Mouse (Mus musculus): Measurements from ENCODE around the gene Bdh2. TPM values are rescaled to one million over a fixed set of nuclear protein-coding genes. Genes with fewer than 3 reads are reported as not detected.
A peak's percentile ranks its signal among the peaks of the same experiment; 100 is the strongest.

Bdh2 gene
- polyA plus RNA-seq, 1 experiment from 2014 or later: 9.4 TPM

- Histone ChIP-seq H3K9me3 (ENCODE audit: control insufficient read depth, low read length) (no peaks in the 10 kb centered on the region), H3K4me2 (ENCODE audit: low read depth, low read length) (no peak overlapping the region), H3K4me3 (ENCODE audit: low read depth, low read length) (no peak overlapping the region), H3K4me1 (ENCODE audit: control insufficient read depth, insufficient read depth, low read length) (no peaks in the 10 kb centered on the region), H3K36me3 (ENCODE audit: control insufficient read depth, insufficient read depth, low read length) (no peaks in the 10 kb centered on the region), H3K27me3 (replicated peaks; ENCODE audit: control insufficient read depth, insufficient read depth, low read length) (no peaks in the 10 kb centered on the region), H3K27ac (replicated peaks; ENCODE audit: low read depth, low read length) (no peak overlapping the region), H3K9ac (ENCODE audit: low read depth, low read length) (no peak overlapping the region)
- ATAC-seq (ENCODE audit: low read depth): no peak
- DNase-seq (ENCODE audit: low spot score): no peak
- 50% methylated on average over 2 of the region's 2 CpGs for WGBS
Measured at GRCm38 (mm10) chr3:135327601-135328000, 46.6 kb downstream of the Bdh2 start.

- Histone ChIP-seq H3K4me3 (ENCODE audit: low read depth, low read length) (no peak overlapping the region), H3K4me2 (ENCODE audit: low read depth, low read length) (no peak overlapping the region), H3K9me3 (ENCODE audit: control insufficient read depth, low read length) (no peaks in the 10 kb centered on the region), H3K27ac (replicated peaks; ENCODE audit: low read depth, low read length) (no peak overlapping the region), H3K4me1 (ENCODE audit: control insufficient read depth, insufficient read depth, low read length) (no peaks in the 10 kb centered on the region), H3K27me3 (replicated peaks; ENCODE audit: control insufficient read depth, insufficient read depth, low read length) (no peaks in the 10 kb centered on the region), H3K9ac (ENCODE audit: low read depth, low read length) (no peak overlapping the region), H3K36me3 (ENCODE audit: control insufficient read depth, insufficient read depth, low read length) (no peaks in the 10 kb centered on the region)
- WGBS: 48% methylated on average over 3 of the region's 3 CpGs
- DNase-seq (ENCODE audit: low spot score) (peak; percentile 19), ATAC-seq (ENCODE audit: low read depth) (no peak)
Measured at GRCm38 (mm10) chr3:135328560-135328959, 47.5 kb downstream of the Bdh2 start.

- Histone ChIP-seq H3K4me3 (ENCODE audit: low read depth, low read length) (no peak overlapping the region), H3K36me3 (ENCODE audit: control insufficient read depth, insufficient read depth, low read length) (no peaks in the 10 kb centered on the region), H3K27ac (replicated peaks; ENCODE audit: low read depth, low read length) (no peak overlapping the region), H3K4me1 (ENCODE audit: control insufficient read depth, insufficient read depth, low read length) (no peaks in the 10 kb centered on the region), H3K9ac (ENCODE audit: low read depth, low read length) (no peak overlapping the region), H3K9me3 (ENCODE audit: control insufficient read depth, low read length) (no peaks in the 10 kb centered on the region), H3K27me3 (replicated peaks; ENCODE audit: control insufficient read depth, insufficient read depth, low read length) (no peaks in the 10 kb centered on the region), H3K4me2 (ENCODE audit: low read depth, low read length) (no peak overlapping the region)
- DNase-seq (ENCODE audit: low spot score) (no peak), ATAC-seq (ENCODE audit: low read depth) (no peak)
Measured at GRCm38 (mm10) chr3:135332691-135333090, 51.7 kb downstream of the Bdh2 start.

- H3K9me3 ChIP-seq (ENCODE audit: control insufficient read depth, low read length): no peaks in the 10 kb centered on the region
- H3K9ac ChIP-seq (ENCODE audit: low read depth, low read length): no peak overlapping the region
- DNase-seq (ENCODE audit: low spot score): no peak
- 42% methylated on average over 4 of the region's 4 CpGs for WGBS
- H3K4me1 ChIP-seq (ENCODE audit: control insufficient read depth, insufficient read depth, low read length): no peaks in the 10 kb centered on the region
- no peak overlapping the region for H3K27ac ChIP-seq (replicated peaks; ENCODE audit: low read depth, low read length)
- no peaks in the 10 kb centered on the region for H3K36me3 ChIP-seq (ENCODE audit: control insufficient read depth, insufficient read depth, low read length)
- no peak overlapping the region for H3K4me2 ChIP-seq (ENCODE audit: low read depth, low read length)
- H3K4me3 ChIP-seq (ENCODE audit: low read depth, low read length): no peak overlapping the region
- H3K27me3 ChIP-seq (replicated peaks; ENCODE audit: control insufficient read depth, insufficient read depth, low read length): no peaks in the 10 kb centered on the region
- ATAC-seq (ENCODE audit: low read depth): no peak
Measured at GRCm38 (mm10) chr3:135333763-135334162, 52.7 kb downstream of the Bdh2 start.

- Histone ChIP-seq H3K27ac (replicated peaks; ENCODE audit: low read depth, low read length) (no peak within 1 kb of the TSS), H3K36me3 (ENCODE audit: control insufficient read depth, insufficient read depth, low read length) (no peaks in the 10 kb centered on the region), H3K4me2 (ENCODE audit: low read depth, low read length) (no peak within 1 kb of the TSS), H3K9ac (ENCODE audit: low read depth, low read length) (no peak within 1 kb of the TSS), H3K4me1 (ENCODE audit: control insufficient read depth, insufficient read depth, low read length) (no peaks in the 10 kb centered on the region), H3K9me3 (ENCODE audit: control insufficient read depth, low read length) (no peaks in the 10 kb centered on the region), H3K27me3 (replicated peaks; ENCODE audit: control insufficient read depth, insufficient read depth, low read length) (no peaks in the 10 kb centered on the region), H3K4me3 (ENCODE audit: low read depth, low read length) (no peak within 1 kb of the TSS)
- ATAC-seq (ENCODE audit: low read depth) (no peak), DNase-seq (ENCODE audit: low spot score) (no peak)
- WGBS: 77% methylated on average over 14 of the region's 14 CpGs
Measured at GRCm38 (mm10) chr3:135347739-135348264, 66.8 kb downstream of the Bdh2 start, which contains the start of gene Slc9b1. Gene Slc9b1 (plus strand): TSS chr3:135348029.

- H3K9me3 ChIP-seq (ENCODE audit: control insufficient read depth, low read length): no peaks in the 10 kb centered on the region
- ATAC-seq (ENCODE audit: low read depth) (no peak), DNase-seq (ENCODE audit: low spot score) (no peak)
- H3K36me3 ChIP-seq (ENCODE audit: control insufficient read depth, insufficient read depth, low read length): no peaks in the 10 kb centered on the region
- H3K27ac ChIP-seq (replicated peaks; ENCODE audit: low read depth, low read length): no peak overlapping the region
- H3K4me1 ChIP-seq (ENCODE audit: control insufficient read depth, insufficient read depth, low read length): no peaks in the 10 kb centered on the region
- no peaks in the 10 kb centered on the region for H3K27me3 ChIP-seq (replicated peaks; ENCODE audit: control insufficient read depth, insufficient read depth, low read length)
- H3K4me3 ChIP-seq (ENCODE audit: low read depth, low read length): no peak overlapping the region
- H3K4me2 ChIP-seq (ENCODE audit: low read depth, low read length): no peak overlapping the region
- H3K9ac ChIP-seq (ENCODE audit: low read depth, low read length): no peak overlapping the region
Measured at GRCm38 (mm10) chr3:135349022-135349421, 68.0 kb downstream of the Bdh2 start.

- Histone ChIP-seq H3K9me3 (ENCODE audit: control insufficient read depth, low read length) (no peaks in the 10 kb centered on the region), H3K4me3 (ENCODE audit: low read depth, low read length) (no peak overlapping the region), H3K36me3 (ENCODE audit: control insufficient read depth, insufficient read depth, low read length) (no peaks in the 10 kb centered on the region), H3K27ac (replicated peaks; ENCODE audit: low read depth, low read length) (no peak overlapping the region), H3K27me3 (replicated peaks; ENCODE audit: control insufficient read depth, insufficient read depth, low read length) (no peaks in the 10 kb centered on the region), H3K4me2 (ENCODE audit: low read depth, low read length) (no peak overlapping the region), H3K4me1 (ENCODE audit: control insufficient read depth, insufficient read depth, low read length) (no peaks in the 10 kb centered on the region), H3K9ac (ENCODE audit: low read depth, low read length) (no peak overlapping the region)
- 89% methylated on average over 3 of the region's 3 CpGs for WGBS
- ATAC-seq (ENCODE audit: low read depth) (no peak), DNase-seq (ENCODE audit: low spot score) (no peak)
Measured at GRCm38 (mm10) chr3:135351857-135352256, 70.8 kb downstream of the Bdh2 start.

Other genes with a start within 250 kb of the Bdh2 start
- 24.2 and 27.1 TPM in 2 replicates for gene Cenpe, start 68.7 kb upstream of the Bdh2 start, polyA plus RNA-seq (2014; fragmentation: Nextera tagmentation; extraction: Ambion mirVana)
- 3.3 and 4.2 TPM in 2 replicates for gene Slc9b2, start 26.5 kb downstream of the Bdh2 start, polyA plus RNA-seq (2014; fragmentation: Nextera tagmentation; extraction: Ambion mirVana)
- 0.20 and 0.22 TPM in 2 replicates for gene Slc9b1, start 66.8 kb downstream of the Bdh2 start, polyA plus RNA-seq (2014; fragmentation: Nextera tagmentation; extraction: Ambion mirVana)
- 41.0 and 43.8 TPM in 2 replicates for gene Cisd2, start 142.7 kb downstream of the Bdh2 start, polyA plus RNA-seq (2014; fragmentation: Nextera tagmentation; extraction: Ambion mirVana)
- 506 and 518 TPM in 2 replicates for gene Ube2d3, start 156.9 kb downstream of the Bdh2 start, polyA plus RNA-seq (2014; fragmentation: Nextera tagmentation; extraction: Ambion mirVana)
- 7.9 and 8.1 TPM in 2 replicates for gene Manba, start 204.4 kb downstream of the Bdh2 start, polyA plus RNA-seq (2014; fragmentation: Nextera tagmentation; extraction: Ambion mirVana)

All from embryonic facial prominence, embryonic 14.5 days (tissue).